Mouse (Mus musculus): ENCODE data around the gene AC170998.1.
A peak's percentile ranks its signal among the peaks of the same experiment; 100 is the strongest.
"Not testable (repeated sequence)": the region's sequence is repeated elsewhere in the genome, so short reads cannot be mapped to it uniquely, and the experiment has no call there.

Gene AC170998.1

DNA sequence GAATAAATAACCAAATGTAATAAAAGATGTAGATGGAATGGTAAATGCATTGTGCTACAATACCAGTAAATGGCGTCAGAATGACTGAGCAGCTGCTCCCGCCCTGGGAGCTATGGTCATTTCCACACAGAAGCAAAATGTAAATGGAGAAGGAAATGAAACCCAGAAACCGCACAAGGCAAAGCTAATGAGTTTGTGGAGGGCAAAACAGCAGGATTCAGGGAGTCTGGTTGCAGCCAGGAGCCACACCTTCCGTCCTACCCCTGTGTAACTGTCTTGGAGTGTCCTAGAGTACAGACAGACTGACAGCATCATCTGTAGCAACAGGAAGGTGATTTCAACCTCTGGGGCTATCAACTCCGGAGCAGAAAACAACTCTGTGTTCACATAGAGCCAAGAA, 30.6 kb downstream of the AC170998.1 start:
- no peak for DNase-seq (ENCODE audit: low spot score in 2 of 2)

DNA sequence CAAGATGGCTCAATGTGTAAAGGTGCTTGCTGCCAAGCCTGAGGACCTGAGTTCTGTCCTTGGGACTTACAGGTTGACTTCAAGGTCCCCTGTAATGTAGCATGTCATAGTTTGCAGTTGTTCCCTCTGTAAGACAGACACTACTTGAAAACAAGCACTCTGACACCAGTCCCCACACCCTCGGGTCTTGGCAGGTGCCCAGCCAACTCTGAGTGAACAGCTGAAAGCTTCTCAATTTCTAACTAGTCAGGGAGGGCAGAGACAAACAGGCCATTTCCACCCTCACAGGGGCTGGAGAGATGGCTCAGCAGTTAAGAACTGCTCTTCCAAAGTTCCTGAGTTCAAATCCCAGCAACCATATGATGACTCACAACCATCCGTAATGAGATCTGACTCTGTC, 31.6 kb downstream of the AC170998.1 start:
- no peak for DNase-seq (ENCODE audit: low spot score in 2 of 2)

DNA sequence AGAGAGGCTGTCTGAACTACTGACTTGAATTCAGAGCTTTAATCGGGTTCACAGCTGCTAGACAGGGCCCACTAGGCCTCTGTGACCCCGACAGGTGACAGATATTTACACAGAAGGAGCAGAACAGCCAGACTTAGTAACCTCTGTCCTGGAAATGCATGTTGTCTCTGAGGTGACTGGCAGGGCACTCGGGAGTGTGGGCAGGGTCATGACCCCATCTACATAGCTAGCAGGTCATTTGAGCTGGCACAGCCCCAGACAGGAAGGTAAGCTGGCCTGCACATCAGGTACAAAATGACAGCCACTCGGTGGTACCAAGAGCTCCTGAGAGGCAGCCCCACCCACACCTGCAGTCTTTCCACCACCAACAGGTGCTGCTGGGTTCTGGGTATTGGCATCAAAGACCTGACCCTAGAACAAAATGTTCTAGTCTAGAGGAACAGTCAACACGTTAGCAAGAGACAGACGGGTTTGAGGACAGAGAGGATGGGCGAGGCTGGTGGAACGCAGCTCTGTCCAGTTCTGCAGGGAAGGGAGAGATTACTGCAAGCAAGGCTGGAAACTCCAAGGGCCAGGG, 34.9 kb downstream of the AC170998.1 start:
- DNase-seq (ENCODE audit: low spot score in 2 of 2): no peak

DNA sequence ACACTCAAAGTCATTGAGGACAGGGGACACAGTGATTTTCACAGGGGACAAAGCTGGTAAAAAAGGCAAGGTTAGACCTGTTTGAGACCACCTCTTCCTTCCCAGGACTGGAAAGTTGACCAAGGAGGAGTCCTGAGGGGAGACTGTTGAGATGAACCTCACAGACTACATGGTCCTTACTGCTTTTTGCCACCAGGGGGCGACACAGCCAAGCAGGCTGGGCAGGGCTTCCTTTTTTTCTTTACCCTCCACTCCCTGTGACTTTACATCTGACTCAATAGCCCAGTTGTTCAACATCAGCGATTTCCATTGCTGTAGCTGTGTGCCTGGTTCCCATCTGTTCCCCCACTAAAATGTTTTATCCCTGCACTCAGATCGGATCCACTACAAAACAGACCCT, 36.0 kb downstream of the AC170998.1 start:
- DNase-seq (ENCODE audit: low spot score in 2 of 2): peak; percentile 62 to 78

DNA sequence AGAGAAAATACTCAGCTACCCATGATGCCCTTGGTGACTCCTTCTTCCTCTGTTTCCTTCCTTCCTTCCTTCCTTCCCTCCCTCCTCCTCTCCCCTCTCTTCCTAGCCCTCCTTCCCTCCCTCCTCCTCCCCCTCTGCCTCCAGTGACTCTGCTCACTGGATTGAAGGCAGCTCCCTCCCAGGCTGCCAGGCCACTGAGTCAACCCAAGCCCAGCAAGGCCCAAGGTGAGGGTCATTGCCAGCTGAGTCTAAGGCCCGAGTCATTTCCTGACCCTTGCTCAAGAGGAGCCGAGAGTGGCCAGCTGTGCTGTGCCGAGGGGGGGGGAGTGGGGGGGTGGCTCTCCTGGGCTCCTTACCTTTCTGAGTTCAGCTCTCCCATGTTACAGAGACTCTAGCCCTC, 40.3 kb downstream of the AC170998.1 start:
- DNase-seq (ENCODE audit: low spot score in 2 of 2): no peak

DNA sequence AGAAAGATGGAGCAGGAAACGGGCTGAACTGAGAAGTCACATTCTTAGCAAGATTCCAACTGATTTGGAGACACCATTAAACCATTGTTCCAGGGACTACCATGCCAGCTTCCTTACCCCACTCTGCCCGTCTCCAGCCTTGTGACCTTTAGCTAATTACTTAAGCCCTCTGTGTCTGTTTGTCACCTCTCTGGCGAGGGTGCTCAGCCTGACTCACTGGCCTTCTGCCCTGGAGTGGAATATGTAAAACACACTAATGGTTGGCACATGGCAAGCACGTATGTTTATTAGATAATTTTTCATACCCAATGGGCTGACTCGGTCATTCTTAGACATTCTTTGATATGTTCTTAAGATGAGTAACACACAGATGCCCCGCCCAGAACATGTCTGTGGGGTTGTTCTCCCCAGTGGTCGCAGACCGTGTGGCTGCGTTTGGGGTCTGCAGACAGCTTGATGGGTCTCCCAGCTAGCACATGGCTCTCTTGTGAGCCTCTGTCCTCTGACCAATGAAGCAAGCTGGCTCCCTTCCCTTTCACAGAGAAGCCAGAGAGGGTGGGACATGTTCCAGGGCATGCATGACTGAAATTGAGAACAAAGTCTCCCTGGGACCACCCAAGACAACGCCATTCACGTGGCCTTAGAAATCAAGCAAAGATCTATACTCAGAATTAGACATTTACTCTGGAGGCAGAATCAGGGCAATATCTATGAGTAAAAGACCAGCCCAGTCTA, 41.1 kb downstream of the AC170998.1 start:
- no peak for DNase-seq (ENCODE audit: low spot score in 2 of 2)

DNA sequence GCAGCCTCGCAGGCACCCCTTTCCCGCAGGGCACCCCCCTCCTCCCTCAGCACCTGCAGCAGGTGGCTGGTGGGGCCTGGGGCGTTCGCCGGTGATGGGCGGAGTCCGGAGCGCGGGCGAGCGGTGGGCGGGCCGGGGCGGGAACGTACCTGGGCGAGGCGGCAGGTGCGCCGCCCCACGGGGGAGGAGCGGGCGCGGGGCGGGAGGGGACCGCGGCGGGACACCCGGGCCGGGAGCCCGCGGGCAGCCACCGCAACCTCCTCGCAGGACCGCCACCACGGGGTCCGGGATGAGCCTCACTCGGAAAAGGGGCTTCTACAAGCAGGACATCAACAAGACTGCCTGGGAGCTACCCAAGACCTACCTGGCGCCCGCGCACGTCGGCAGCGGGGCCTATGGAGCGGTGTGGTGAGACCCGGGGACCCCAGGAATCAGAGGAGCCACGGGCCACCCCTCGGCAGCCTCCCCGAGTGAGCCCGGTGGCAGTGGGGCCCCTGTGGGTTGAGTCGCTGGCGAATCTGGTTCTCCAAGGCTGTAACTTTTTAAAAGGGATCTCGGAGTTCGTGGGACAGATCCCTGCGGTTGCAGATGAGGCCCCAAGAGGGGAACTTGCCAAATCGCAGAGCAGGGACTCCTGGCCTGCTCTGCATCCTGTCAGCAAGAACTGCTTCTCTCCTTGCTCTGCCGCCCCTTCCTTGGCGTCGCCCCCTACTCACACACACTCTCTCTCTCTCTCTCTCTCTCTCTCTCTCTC, 43.4 kb downstream of the AC170998.1 start, which contains the start of gene Mapk13:
Gene Mapk13 (plus strand): TSS at position 177 of the 754 bp plus-strand sequence.
- peak in 1 of 2 experiments; percentile 7 for DNase-seq (ENCODE audit: low spot score in 2 of 2)

DNA sequence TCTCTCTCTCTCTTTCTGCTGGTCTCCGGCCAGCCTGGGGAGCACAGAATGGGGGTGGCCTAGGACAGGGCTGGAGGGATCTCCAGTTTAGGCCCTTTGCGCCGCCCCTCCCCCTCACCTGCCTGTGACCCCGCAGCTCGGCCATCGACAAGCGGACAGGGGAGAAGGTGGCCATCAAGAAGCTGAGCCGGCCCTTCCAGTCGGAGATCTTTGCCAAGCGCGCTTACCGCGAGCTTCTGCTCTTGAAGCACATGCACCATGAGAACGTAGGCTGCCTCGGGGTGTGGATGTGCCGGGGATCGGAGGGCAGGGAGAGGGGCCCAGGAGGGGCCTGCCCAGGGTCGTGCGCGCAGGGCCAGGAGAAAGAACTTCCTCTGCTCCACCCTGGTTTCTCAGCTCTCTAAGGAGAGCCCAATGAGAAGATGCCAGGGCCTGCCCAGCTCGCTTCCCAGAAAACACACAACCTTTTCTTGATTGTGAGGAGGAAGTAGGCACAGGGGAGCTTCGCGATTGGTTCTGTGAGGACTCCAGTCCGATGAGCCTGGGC, 44.1 kb downstream of the AC170998.1 start:
- no peak for DNase-seq (ENCODE audit: low spot score in 2 of 2)

DNA sequence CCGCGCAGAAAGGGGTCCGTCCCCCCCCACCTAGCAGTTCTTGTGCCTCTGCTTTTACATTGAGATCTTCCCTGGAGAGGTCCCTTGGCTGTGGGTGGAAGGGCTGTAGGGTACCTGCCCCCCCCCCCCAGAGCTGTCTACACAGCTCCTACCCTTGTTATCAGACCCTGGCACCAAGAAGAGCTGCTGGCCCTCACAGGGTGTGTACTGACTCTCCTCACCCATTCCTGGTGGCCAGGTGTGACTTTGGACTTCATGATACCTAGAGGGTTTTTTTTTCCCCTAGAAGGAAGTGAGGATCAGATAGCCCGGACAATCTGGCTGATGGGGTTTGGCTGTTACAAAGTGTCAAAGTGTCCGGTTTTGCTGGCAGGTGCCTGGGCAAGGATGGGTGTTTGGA, 45.4 kb downstream of the AC170998.1 start:
- DNase-seq (ENCODE audit: low spot score in 2 of 2): no peak

DNA sequence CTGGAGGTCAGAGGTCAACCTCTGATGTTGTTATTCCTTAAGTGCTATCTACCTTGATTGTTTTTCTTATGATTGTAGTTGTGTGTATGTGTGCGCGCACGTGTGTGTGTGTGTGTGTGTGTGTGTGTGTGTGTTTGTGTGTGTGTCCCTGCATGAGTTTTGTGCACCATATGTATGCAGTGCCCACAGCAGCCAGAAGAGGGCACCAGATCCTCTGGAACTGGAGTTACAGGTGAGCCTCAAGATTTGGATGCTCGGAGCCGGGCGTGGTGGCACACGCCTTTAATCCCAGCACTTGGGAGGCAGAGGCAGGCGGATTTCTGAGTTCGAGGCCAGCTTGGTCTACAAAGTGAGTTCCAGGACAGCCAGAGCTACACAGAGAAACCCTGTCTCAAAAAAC, 48.4 kb downstream of the AC170998.1 start:
- DNase-seq (ENCODE audit: low spot score in 2 of 2): not testable (repeated sequence)

DNA sequence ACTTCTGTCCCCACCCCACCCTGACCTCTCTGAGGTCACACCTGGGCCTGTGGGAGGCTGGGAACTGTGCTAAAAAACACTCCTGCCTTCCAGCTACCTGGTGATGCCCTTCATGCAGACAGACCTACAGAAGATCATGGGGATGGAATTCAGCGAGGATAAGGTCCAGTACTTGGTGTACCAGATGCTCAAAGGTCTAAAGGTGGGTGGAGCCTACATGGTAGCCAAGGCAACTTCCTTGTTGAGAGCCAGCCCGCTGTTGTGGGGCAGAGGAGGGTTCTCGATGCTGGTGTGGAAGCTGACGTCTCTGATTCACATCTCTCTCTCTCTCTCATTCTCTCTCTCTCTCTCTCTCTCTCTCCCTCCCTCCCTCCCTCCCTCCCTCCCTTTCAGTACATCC, 49.3 kb downstream of the AC170998.1 start:
- no peak for DNase-seq (ENCODE audit: low spot score in 2 of 2)
